Mouse (Mus musculus): ENCODE measurements at regions not wholly inside any gene's neighbourhood (a gene's known extent, or its start where the extent isn't known, plus 50 kb on each side); places are given as distances from the start of the nearest gene placed in this dataset.

GRCm38 (mm10) chr10:99840179-99840876 lies 80.9 kb upstream of the Csl start:
- WGBS (ENCODE audit: insufficient replicate concordance) = 45% methylated on average over 10 of the region's 10 CpGs
- Histone ChIP-seq H3K9me3 (ENCODE audit: control insufficient read depth, low read length) (no peaks in the 10 kb centered on the region), H3K27ac (no peak overlapping the region), H3K4me3 (ENCODE audit: insufficient read depth in 1 of 2, low read depth in 2 of 2, low read length in 2 of 2) (no peak overlapping the region), H3K36me3 (replicated peaks; ENCODE audit: control insufficient read depth, insufficient read depth, low read depth) (no peaks in the 10 kb centered on the region), H3K4me1 (replicated peaks; ENCODE audit: control insufficient read depth in 2 of 2, insufficient read depth in 2 of 2, low read length in 1 of 2) (no peaks in the 10 kb centered on the region; a peak in 1 of 4 replicates), H3K4me2 (ENCODE audit: low read depth) (no peak overlapping the region), H3K27me3 (ENCODE audit: control insufficient read depth, insufficient read depth, low read length) (no peaks in the 10 kb centered on the region), H3K9ac (replicated peaks) (no peak overlapping the region)
- no peak for TF ChIP-seq EP300 (IDR thresholded peaks at IDR 0.05; ENCODE audit: low read depth)
- no peak for TF ChIP-seq CTCF (IDR thresholded peaks at IDR 0.05; ENCODE audit: low read depth)
- ATAC-seq (ENCODE audit: insufficient read depth) (no peak), DNase-seq (ENCODE audit: low read depth in 3 of 3, low spot score in 3 of 3) (no peak)

GRCm38 (mm10) chr10:99836835-99837412 lies 77.5 kb upstream of the Csl start:
- Histone ChIP-seq H3K4me3 (ENCODE audit: insufficient read depth in 1 of 2, low read depth in 2 of 2, low read length in 2 of 2) (no peak overlapping the region), H3K9me3 (ENCODE audit: control insufficient read depth, low read length) (no peaks in the 10 kb centered on the region), H3K4me2 (ENCODE audit: low read depth) (no peak overlapping the region), H3K9ac (replicated peaks) (no peak overlapping the region), H3K27ac (no peak overlapping the region), H3K27me3 (ENCODE audit: control insufficient read depth, insufficient read depth, low read length) (no peaks in the 10 kb centered on the region), H3K4me1 (replicated peaks; ENCODE audit: control insufficient read depth in 2 of 2, insufficient read depth in 2 of 2, low read length in 1 of 2) (no peaks in the 10 kb centered on the region; a peak in 1 of 4 replicates), H3K36me3 (replicated peaks; ENCODE audit: control insufficient read depth, insufficient read depth, low read depth) (no peaks in the 10 kb centered on the region)
- TF ChIP-seq EP300 (IDR thresholded peaks at IDR 0.05; ENCODE audit: low read depth) = no peak
- no peak for TF ChIP-seq CTCF (IDR thresholded peaks at IDR 0.05; ENCODE audit: low read depth)
- 63% methylated on average over 5 of the region's 5 CpGs for WGBS (ENCODE audit: insufficient replicate concordance)
- ATAC-seq (ENCODE audit: insufficient read depth) = no peak
- no peak for DNase-seq (ENCODE audit: low read depth in 3 of 3, low spot score in 3 of 3)

GRCm38 (mm10) chr10:99834905-99835633 lies 75.6 kb upstream of the Csl start:
- ATAC-seq (ENCODE audit: insufficient read depth) = no peak

GRCm38 (mm10) chr10:99829974-99830373 lies 70.5 kb upstream of the Csl start:
- 69% methylated on average over 3 of the region's 3 CpGs for WGBS (ENCODE audit: insufficient replicate concordance)
- Histone ChIP-seq H3K4me1 (replicated peaks; ENCODE audit: control insufficient read depth in 2 of 2, insufficient read depth in 2 of 2, low read length in 1 of 2) (no peaks in the 10 kb centered on the region), H3K4me3 (ENCODE audit: insufficient read depth in 1 of 2, low read depth in 2 of 2, low read length in 2 of 2) (no peak overlapping the region), H3K27me3 (ENCODE audit: control insufficient read depth, insufficient read depth, low read length) (no peaks in the 10 kb centered on the region), H3K27ac (no peak overlapping the region), H3K4me2 (ENCODE audit: low read depth) (no peak overlapping the region), H3K9ac (replicated peaks) (no peak overlapping the region), H3K9me3 (ENCODE audit: control insufficient read depth, low read length) (no peaks in the 10 kb centered on the region), H3K36me3 (replicated peaks; ENCODE audit: control insufficient read depth, insufficient read depth, low read depth) (no peaks in the 10 kb centered on the region)
- no peak for ATAC-seq (ENCODE audit: insufficient read depth)
- DNase-seq (ENCODE audit: low read depth in 3 of 3, low spot score in 3 of 3) = no peak
- TF ChIP-seq EP300 (IDR thresholded peaks at IDR 0.05; ENCODE audit: low read depth) (no peak), CTCF (IDR thresholded peaks at IDR 0.05; ENCODE audit: low read depth) (no peak)

More at GRCm38 (mm10) chr10:99834905-99835633, 75.6 kb upstream of the Csl start:
- Histone ChIP-seq H3K36me3 (replicated peaks; ENCODE audit: control insufficient read depth, insufficient read depth, low read depth) (no peaks in the 10 kb centered on the region), H3K9ac (replicated peaks) (no peak overlapping the region), H3K4me3 (ENCODE audit: insufficient read depth in 1 of 2, low read depth in 2 of 2, low read length in 2 of 2) (no peak overlapping the region), H3K9me3 (ENCODE audit: control insufficient read depth, low read length) (no peaks in the 10 kb centered on the region), H3K4me2 (ENCODE audit: low read depth) (no peak overlapping the region), H3K27ac (no peak overlapping the region), H3K27me3 (ENCODE audit: control insufficient read depth, insufficient read depth, low read length) (no peaks in the 10 kb centered on the region), H3K4me1 (replicated peaks; ENCODE audit: control insufficient read depth in 2 of 2, insufficient read depth in 2 of 2, low read length in 1 of 2) (no peaks in the 10 kb centered on the region)
- DNase-seq (ENCODE audit: low read depth in 3 of 3, low spot score in 3 of 3) = no peak
- 55% methylated on average over 4 of the region's 4 CpGs for WGBS (ENCODE audit: insufficient replicate concordance)
- no peak for TF ChIP-seq CTCF (IDR thresholded peaks at IDR 0.05; ENCODE audit: low read depth)
- no peak for TF ChIP-seq EP300 (IDR thresholded peaks at IDR 0.05; ENCODE audit: low read depth)

DNA sequence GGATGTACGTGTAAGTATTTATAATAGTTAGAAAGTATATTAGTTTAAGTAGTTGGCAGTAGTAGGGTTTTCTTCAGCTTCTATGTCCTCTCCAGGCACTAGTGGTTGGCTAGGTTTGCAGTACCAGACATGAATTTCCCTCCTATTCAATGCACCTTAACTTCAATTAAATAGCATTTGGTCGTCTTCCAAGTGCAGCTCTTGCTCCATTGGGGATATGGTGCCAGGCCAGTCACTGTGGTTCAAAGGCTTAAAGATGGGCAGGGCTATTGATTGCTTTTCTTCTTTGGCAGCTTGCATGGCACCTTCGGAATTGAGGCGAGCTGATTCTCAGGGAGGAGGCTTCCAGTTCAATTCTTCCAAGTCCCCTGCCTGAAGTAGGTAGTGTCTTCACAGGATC lies 68.0 kb upstream of the Csl start:
- no peak overlapping the region for H3K4me2 ChIP-seq (ENCODE audit: low read depth)
- H3K4me1 ChIP-seq (replicated peaks; ENCODE audit: control insufficient read depth in 2 of 2, insufficient read depth in 2 of 2, low read length in 1 of 2) = no peaks in the 10 kb centered on the region
- no peaks in the 10 kb centered on the region for H3K36me3 ChIP-seq (replicated peaks; ENCODE audit: control insufficient read depth, insufficient read depth, low read depth)
- no peaks in the 10 kb centered on the region for H3K9me3 ChIP-seq (ENCODE audit: control insufficient read depth, low read length)
- no peak overlapping the region for H3K27ac ChIP-seq
- ATAC-seq (ENCODE audit: insufficient read depth) (no peak), DNase-seq (ENCODE audit: low read depth in 3 of 3, low spot score in 3 of 3) (no peak)
- no peak for TF ChIP-seq EP300 (IDR thresholded peaks at IDR 0.05; ENCODE audit: low read depth)
- no peak for TF ChIP-seq CTCF (IDR thresholded peaks at IDR 0.05; ENCODE audit: low read depth)
- 63% methylated on average over 4 of the region's 4 CpGs for WGBS (ENCODE audit: insufficient replicate concordance)
- H3K9ac ChIP-seq (replicated peaks) = no peak overlapping the region
- no peak overlapping the region for H3K4me3 ChIP-seq (ENCODE audit: insufficient read depth in 1 of 2, low read depth in 2 of 2, low read length in 2 of 2)
- no peaks in the 10 kb centered on the region for H3K27me3 ChIP-seq (ENCODE audit: control insufficient read depth, insufficient read depth, low read length)

All from liver, embryonic 14.5 days (tissue).